In the genomic region with DNA sequence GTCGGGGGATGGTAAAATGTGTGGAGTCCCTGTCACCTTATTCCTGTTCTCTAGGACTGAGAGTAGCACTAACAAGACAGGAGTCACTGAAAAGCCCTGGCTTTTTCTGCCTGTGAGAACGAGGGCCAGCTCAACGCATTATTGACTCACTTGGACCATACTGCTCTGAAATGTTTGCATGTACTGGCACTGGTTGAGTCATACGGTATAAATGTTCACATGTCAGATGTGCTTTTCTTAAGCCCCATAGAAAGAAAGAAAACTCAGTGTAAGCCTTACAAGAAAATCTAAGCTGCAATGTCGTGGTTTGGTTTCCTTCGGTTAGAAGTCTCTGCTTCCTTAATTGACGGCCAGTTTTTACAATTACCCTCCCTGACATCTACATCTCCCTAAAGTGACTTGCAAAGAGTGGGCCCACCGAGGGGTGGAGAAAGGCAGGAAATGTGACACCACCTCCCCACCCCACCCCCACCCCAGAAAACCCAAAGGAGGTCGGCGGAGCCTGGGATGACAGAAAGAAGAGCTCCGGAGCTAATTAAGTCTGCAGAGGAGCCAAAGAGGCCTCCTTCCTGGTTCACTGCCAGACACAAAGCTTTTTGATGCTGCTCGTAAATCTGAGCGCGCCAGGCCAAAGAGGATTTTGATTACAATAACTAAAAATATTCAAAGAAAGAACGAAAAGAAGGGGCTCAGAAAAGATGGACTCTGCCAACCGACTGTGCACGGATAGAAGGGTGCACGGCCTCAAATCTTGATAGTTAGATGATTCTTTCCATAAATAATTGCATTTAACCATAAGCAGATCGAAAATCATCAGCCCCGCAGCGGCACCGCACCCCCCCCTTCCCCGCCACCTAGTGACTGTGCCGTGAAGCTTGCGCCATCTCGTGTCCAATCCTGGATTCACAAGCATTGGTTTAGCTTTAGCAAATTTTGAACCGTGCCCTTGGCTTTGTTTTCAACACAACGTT, we compare ENCODE assay signal across 8 mouse cellular contexts. TPM values are rescaled to one million over a fixed set of nuclear protein-coding genes. Genes with fewer than 3 reads are reported as not detected.
A peak's percentile ranks its signal among the peaks of the same experiment; 100 is the strongest.
DNase-seq lines count a peak whose midpoint lies in the region; ATAC-seq and TF ChIP-seq lines count a peak whose summit lies in the region.

No protein-coding gene starts in this region.

- H3K27ac ChIP-seq in heart, postnatal 0 days (ENCODE audit: low read depth), result 0 out of 2 replicates have a peak overlapping the region, but pooled peaks have one; percentile 27
- no peak overlapping the region for H3K27ac ChIP-seq in liver, postnatal 0 days (ENCODE audit: low read depth)
- peak overlapping the region; percentile 4; the same call in 1 of the 2 replicates for H3K27ac ChIP-seq in neural tube, embryonic 14.5 days (ENCODE audit: low read depth, low read length)
- H3K27ac ChIP-seq in testis, adult 2 months (ENCODE audit: control insufficient read depth, insufficient read depth, low read depth, low read length), result no peak overlapping the region

- peak overlapping the region; percentile 60 for H3K4me3 ChIP-seq in heart, postnatal 0 days (ENCODE audit: low read depth, low read length)
- peak overlapping the region; percentile 38 for H3K4me3 ChIP-seq in liver, postnatal 0 days (ENCODE audit: low read depth, low read length)
- H3K4me3 ChIP-seq in neural tube, embryonic 14.5 days (ENCODE audit: low read depth, low read length), result peak overlapping the region; percentile 25
- no peak overlapping the region for H3K4me3 ChIP-seq in testis, adult 2 months (ENCODE audit: control insufficient read depth, low read depth, low read length)

- 9% methylated on average over 28 of the region's 28 CpGs for WGBS in heart, postnatal 0 days
- 8% methylated on average over 28 of the region's 28 CpGs for WGBS in liver, postnatal 0 days (ENCODE audit: insufficient replicate concordance)
- 5% methylated on average over 28 of the region's 28 CpGs for WGBS in neural tube, embryonic 14.5 days

- no peaks in the 10 kb centered on the region for H3K9me3 ChIP-seq in heart, postnatal 0 days (replicated peaks; ENCODE audit: control insufficient read depth, low read length)
- no peaks in the 10 kb centered on the region for H3K9me3 ChIP-seq in liver, postnatal 0 days (ENCODE audit: low read length)
- H3K9me3 ChIP-seq in neural tube, embryonic 14.5 days (ENCODE audit: control insufficient read depth, low read length), result no peaks in the 10 kb centered on the region

- H3K27me3 ChIP-seq in heart, postnatal 0 days (ENCODE audit: control insufficient read depth, insufficient read depth, low read length), result no peaks in the 10 kb centered on the region
- H3K27me3 ChIP-seq in liver, postnatal 0 days (ENCODE audit: insufficient read depth, low read length), result 0 out of 2 replicates have a peak, but pooled peaks cover 8% of the 10 kb centered on the region
- H3K27me3 ChIP-seq in neural tube, embryonic 14.5 days (ENCODE audit: control insufficient read depth, insufficient read depth, low read length), result no peaks in the 10 kb centered on the region
- H3K27me3 ChIP-seq in testis, adult 2 months (ENCODE audit: control insufficient read depth, insufficient read depth, low read length), result no peaks in the 10 kb centered on the region

- DNase-seq in CD4-positive helper T cell, adult 2 months (ENCODE audit: low read depth, low spot score), result peak; percentile 71
- peak; percentile 95 for DNase-seq in brain, embryonic 14.5 days (ENCODE audit: low read depth)
- DNase-seq in fibroblast of lung, adult 2 months (ENCODE audit: low read depth), result peak; percentile 22
- peak; percentile 72 for DNase-seq in heart, postnatal 0 days (ENCODE audit: low spot score)
- DNase-seq in kidney, postnatal 36 days, result peak; percentile 74 to 91
- peak; percentile 77 for DNase-seq in liver, postnatal 0 days

- peak; percentile 69 for ATAC-seq in heart, postnatal 0 days (ENCODE audit: insufficient read depth, low read depth)
- ATAC-seq in liver, postnatal 0 days, result 0 out of 2 replicates have a peak, but pooled peaks have one; percentile 25
- peak; percentile 75 for ATAC-seq in neural tube, embryonic 14.5 days (ENCODE audit: low read depth)

- peak; percentile 93 for TF ChIP-seq CTCF in brain, embryonic 14.5 days (IDR thresholded peaks at IDR 0.05; ENCODE audit: borderline replicate concordance, extremely low read depth, insufficient read depth, insufficient read length)
- TF ChIP-seq CTCF in heart, postnatal 0 days (IDR thresholded peaks at IDR 0.05; ENCODE audit: low read depth), result peak; percentile 96
- TF ChIP-seq CTCF in liver, postnatal 0 days (IDR thresholded peaks at IDR 0.05; ENCODE audit: low read depth), result peak; percentile 89
- TF ChIP-seq CTCF in testis, adult 2 months (IDR thresholded peaks at IDR 0.05; ENCODE audit: control insufficient read depth, insufficient read depth, insufficient replicate concordance, low read depth, low read length), result peak; percentile 59; the same call in 1 of the 2 replicates

- no peaks in the 10 kb centered on the region for H3K36me3 ChIP-seq in heart, postnatal 0 days (replicated peaks; ENCODE audit: control insufficient read depth, insufficient read depth, low read length)
- no peaks in the 10 kb centered on the region for H3K36me3 ChIP-seq in liver, postnatal 0 days (replicated peaks; ENCODE audit: insufficient read depth, low read length)
- no peaks in the 10 kb centered on the region for H3K36me3 ChIP-seq in neural tube, embryonic 14.5 days (ENCODE audit: control insufficient read depth, insufficient read depth, low read length)
- H3K36me3 ChIP-seq in testis, adult 2 months (ENCODE audit: control insufficient read depth, insufficient read depth, low read length), result no peaks in the 10 kb centered on the region

- no peaks in the 10 kb centered on the region for H3K4me1 ChIP-seq in heart, postnatal 0 days (ENCODE audit: control insufficient read depth, insufficient read depth)
- peaks cover 5% of the 10 kb centered on the region; the same call in 1 of the 2 replicates for H3K4me1 ChIP-seq in liver, postnatal 0 days (ENCODE audit: insufficient read depth)
- H3K4me1 ChIP-seq in neural tube, embryonic 14.5 days (ENCODE audit: control insufficient read depth, insufficient read depth, low read length), result 0 out of 2 replicates have a peak, but pooled peaks cover 4% of the 10 kb centered on the region
- no peaks in the 10 kb centered on the region for H3K4me1 ChIP-seq in testis, adult 2 months (ENCODE audit: control insufficient read depth, insufficient read depth, low read length)

- H3K4me2 ChIP-seq in heart, postnatal 0 days (ENCODE audit: low read depth, low read length), result peak overlapping the region; percentile 68
- peak overlapping the region; percentile 73 for H3K4me2 ChIP-seq in liver, postnatal 0 days (ENCODE audit: low read depth, low read length)
- H3K4me2 ChIP-seq in neural tube, embryonic 14.5 days (ENCODE audit: low read depth, low read length), result peak overlapping the region; percentile 45

- TF ChIP-seq POLR2A in brain, embryonic 14.5 days (IDR thresholded peaks at IDR 0.05; ENCODE audit: borderline replicate concordance, extremely low read depth, insufficient read depth, insufficient read length, poor library complexity, severe bottlenecking), result no peak
- no peak for TF ChIP-seq POLR2A in testis, adult 2 months (IDR thresholded peaks at IDR 0.05; ENCODE audit: control insufficient read depth, low read depth, low read length)

- peak overlapping the region; percentile 55; the same call in 1 of the 2 replicates for H3K9ac ChIP-seq in heart, postnatal 0 days (replicated peaks; ENCODE audit: low read depth, low read length)
- peak overlapping the region; percentile 8; the same call in 1 of the 2 replicates for H3K9ac ChIP-seq in liver, postnatal 0 days (replicated peaks)
- peak overlapping the region; percentile 9; the same call in 1 of the 2 replicates for H3K9ac ChIP-seq in neural tube, embryonic 14.5 days (replicated peaks; ENCODE audit: low read depth, low read length)

- TF ChIP-seq EP300 in heart, postnatal 0 days (IDR thresholded peaks at IDR 0.05; ENCODE audit: low read depth), result no peak
- no peak for TF ChIP-seq EP300 in liver, postnatal 0 days (IDR thresholded peaks at IDR 0.05; ENCODE audit: low read depth)

RNA-seq across cellular contexts. Expression of a gene that starts 28.0 kb away (rescaled TPM):
- 0.10 TPM in 1 of 2 replicates, not detected in the other for polyA plus RNA-seq in brain, embryonic 14.5 days (2012; rRNA removed)
- total RNA-seq in heart, postnatal 0 days (2014; rRNA removed; ENCODE audit: low replicate concordance), result 0.85 TPM in 1 of 2 replicates, not detected in the other
- polyA plus RNA-seq in heart, postnatal 0 days (2015; fragmentation: Nextera tagmentation; extraction: Ambion mirVana), result 0.21 and 0.36 TPM in 2 replicates
- polyA plus RNA-seq in liver, postnatal 0 days (2015; fragmentation: Nextera tagmentation; extraction: Ambion mirVana), result not detected in 2 replicates
- not detected in 2 replicates for polyA plus RNA-seq in neural tube, embryonic 14.5 days (2014; fragmentation: Nextera tagmentation; extraction: Ambion mirVana)
- polyA plus RNA-seq in testis, adult 2 months (2012; rRNA removed), result 3.0 TPM in 1 of 2 replicates, not detected in the other

RNA-seq across cellular contexts. Expression of a gene that starts 40.5 kb away (rescaled TPM):
- 0.45 and 0.93 TPM in 2 replicates for polyA plus RNA-seq in brain, embryonic 14.5 days (2012; rRNA removed)
- not detected in 2 replicates for total RNA-seq in heart, postnatal 0 days (2014; rRNA removed; ENCODE audit: low replicate concordance)
- 1.7 and 2.3 TPM in 2 replicates for polyA plus RNA-seq in heart, postnatal 0 days (2015; fragmentation: Nextera tagmentation; extraction: Ambion mirVana)
- polyA plus RNA-seq in liver, postnatal 0 days (2015; fragmentation: Nextera tagmentation; extraction: Ambion mirVana), result 4.2 and 4.9 TPM in 2 replicates
- 0.64 and 0.93 TPM in 2 replicates for polyA plus RNA-seq in neural tube, embryonic 14.5 days (2014; fragmentation: Nextera tagmentation; extraction: Ambion mirVana)
- 0.19 and 0.22 TPM in 2 replicates for polyA plus RNA-seq in testis, adult 2 months (2012; rRNA removed)

Comparison
In these comparisons a context has a peak if more than half of its experiments do, and no peak if none do; other contexts are left out.
1. DNase-seq: peak in every context shown above with its lines; median percentile 95 in brain, embryonic 14.5 days; 82 in kidney, postnatal 36 days; 77 in liver, postnatal 0 days; 72 in heart, postnatal 0 days; 71 in CD4-positive helper T cell, adult 2 months; 22 in fibroblast of lung, adult 2 months.
2. ATAC-seq: peak in every context shown above with its lines; median percentile 75 in neural tube, embryonic 14.5 days; 69 in heart, postnatal 0 days; 25 in liver, postnatal 0 days.
3. H3K27ac ChIP-seq: peak in heart, postnatal 0 days (single experiment) and neural tube, embryonic 14.5 days (single experiment); none in liver, postnatal 0 days (single experiment) and testis, adult 2 months (single experiment).
4. Peak in every context shown above with its lines, with median percentiles within 50 percentile points of each other: CTCF ChIP-seq, H3K4me2 ChIP-seq and H3K9ac ChIP-seq.